Mouse (Mus musculus) CD4-positive, CD25-positive, alpha-beta regulatory T cell, adult 4 months (primary cell): ENCODE results near the gene Tie1. TPM values are rescaled to one million over a fixed set of nuclear protein-coding genes. Genes with fewer than 3 reads are reported as not detected.

Source experiments
- polyA plus RNA-seq, 2 experiments: library from polyadenylated mRNA; unstranded; fragments of 100-300 nt; shearing (Covaris generic); gene quantifications; one replicate each; pipeline ENCODE4 v1.2.1; 2017

Gene Tie1
- polyA plus RNA-seq, 2 experiments from 2014 or later = 0.16 TPM; not detected in 1

Other genes with a start within 250 kb of the Tie1 start
- gene Ptprf, start 198.7 kb downstream of the Tie1 start, polyA plus RNA-seq = under 1 TPM; 0.39 to 0.65 TPM
- gene Szt2, start 80.8 kb downstream of the Tie1 start, polyA plus RNA-seq = 10 to 100 TPM in 1 of 2 experiments, 1 to 10 TPM in 1; 9.7 to 13.5 TPM
- 100 to 1,000 TPM; 110 to 111 TPM for gene Med8, start 80.7 kb downstream of the Tie1 start, polyA plus RNA-seq
- gene Elovl1, start 62.0 kb downstream of the Tie1 start, polyA plus RNA-seq = 100 to 1,000 TPM; 115 to 129 TPM
- 1 to 10 TPM; 4.6 to 7.1 TPM for gene Cdc20, start 52.7 kb downstream of the Tie1 start, polyA plus RNA-seq
- gene Mpl, start 32.5 kb downstream of the Tie1 start, polyA plus RNA-seq = not detected
- not detected for gene 2610528J11Rik, start 36.9 kb upstream of the Tie1 start, polyA plus RNA-seq
- not detected for gene Tmem125, start 54.0 kb upstream of the Tie1 start, polyA plus RNA-seq
- not detected for gene Cfap57, start 130.7 kb upstream of the Tie1 start, polyA plus RNA-seq
- gene Ebna1bp2, start 130.7 kb upstream of the Tie1 start, polyA plus RNA-seq = 100 to 1,000 TPM; 167 to 193 TPM
- gene Olfr62, start 168.9 kb upstream of the Tie1 start, polyA plus RNA-seq = not detected
- under 1 TPM in 1 of 2 experiments, not detected in 1; 0.26 TPM for gene Olfr1342, start 202.7 kb upstream of the Tie1 start, polyA plus RNA-seq
- under 1 TPM in 1 of 2 experiments, not detected in 1; 0.09 TPM for gene Olfr1341, start 213.5 kb upstream of the Tie1 start, polyA plus RNA-seq
- gene Olfr1340, start 230.1 kb upstream of the Tie1 start, polyA plus RNA-seq = not detected
- not detected for gene Olfr1339, start 242.1 kb upstream of the Tie1 start, polyA plus RNA-seq